Mouse (Mus musculus) layer of hippocampus, adult 18-20 months (tissue): ENCODE results near the gene Pank4. TPM values are rescaled to one million over a fixed set of nuclear protein-coding genes. Genes with fewer than 3 reads are reported as not detected.

ENCODE experiments used
- DNase-seq, 2 experiments: peaks; one replicate each; pipeline ENCODE4 v3.0.0; 2022; ENCODE audit warnings: low spot score in 2 of 2
- long read RNA-seq: library from polyadenylated mRNA; stranded (forward); transcript quantifications from one replicate; pipeline ENCODE4 v2.0.0, GENCODE M21; 2021
- total RNA-seq, 2 experiments: library from RNA; stranded (reverse); gene quantifications; 2 replicates each; pipeline ENCODE4 v1.2.3; 2021

Gene Pank4
- total RNA-seq, result 10 to 100 TPM; 36.0 to 37.7 TPM
- long read RNA-seq, transcript Pank4-201 (19 exons, 2,508 nt), result major isoform, 33 of 62 reads
- long read RNA-seq, partial matches to known transcripts, result 2 of 62 reads
- long read RNA-seq, other reads (novel, unspliced or antisense), result 26 of 62 reads

GRCm38 (mm10) chr4:154963901-154964580 is at the start of gene Pank4:
TSS of gene Pank4 (plus strand) at chr4:154964123.
- peak; percentile 88 to 93 for DNase-seq

- no peak for DNase-seq
Observed at GRCm38 (mm10) chr4:154914252-154914651, 49.7 kb upstream of the Pank4 start.

DNA sequence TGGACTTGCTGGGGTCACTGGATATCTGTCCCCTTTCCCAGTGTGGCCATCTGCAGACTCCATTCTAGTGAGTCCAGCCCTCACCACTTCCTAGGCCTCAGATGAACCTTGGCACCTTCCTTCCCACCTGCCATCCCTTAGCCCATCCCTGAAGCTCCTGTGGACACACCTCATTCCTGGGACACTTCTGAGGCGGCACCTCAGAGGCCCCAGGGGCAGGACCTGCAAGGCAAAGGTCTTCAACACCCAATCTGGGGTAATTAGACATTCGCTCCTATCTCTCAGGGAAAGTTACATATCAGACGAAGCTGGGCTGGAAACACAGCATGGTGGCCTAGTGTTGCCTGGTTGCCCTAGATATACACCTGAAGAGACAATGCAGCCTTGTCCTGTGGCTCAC is 49.2 kb upstream of the Pank4 start:
- DNase-seq, result no peak

GRCm38 (mm10) chr4:154915286-154915685 is 48.6 kb upstream of the Pank4 start:
- no peak for DNase-seq

GRCm38 (mm10) chr4:154916662-154917061 is 47.3 kb upstream of the Pank4 start:
- no peak for DNase-seq

- no peak for DNase-seq
Observed at GRCm38 (mm10) chr4:154922291-154922690, 41.6 kb upstream of the Pank4 start.

GRCm38 (mm10) chr4:154922931-154923330 is 41.0 kb upstream of the Pank4 start:
- DNase-seq, result no peak

DNA sequence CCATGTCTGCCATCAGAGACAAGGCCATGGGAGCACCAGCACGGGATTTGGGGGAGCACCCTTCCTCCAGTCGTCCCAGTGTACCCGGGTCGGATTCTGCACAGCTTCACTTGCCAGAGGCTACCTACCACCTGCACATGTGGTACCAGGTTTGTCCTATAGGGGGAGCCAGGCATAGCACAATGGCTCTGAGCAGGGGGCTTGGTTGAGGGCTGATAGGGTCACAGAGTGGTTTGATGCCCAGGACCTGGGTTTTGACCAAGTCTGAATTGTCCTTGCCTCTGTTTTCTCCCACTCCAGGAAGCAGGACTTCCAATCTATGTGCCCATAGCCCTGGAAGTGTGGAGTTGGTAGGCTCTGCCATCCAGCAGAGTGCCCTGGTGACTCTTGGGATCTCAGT is 38.5 kb upstream of the Pank4 start:
- DNase-seq, result no peak

DNA sequence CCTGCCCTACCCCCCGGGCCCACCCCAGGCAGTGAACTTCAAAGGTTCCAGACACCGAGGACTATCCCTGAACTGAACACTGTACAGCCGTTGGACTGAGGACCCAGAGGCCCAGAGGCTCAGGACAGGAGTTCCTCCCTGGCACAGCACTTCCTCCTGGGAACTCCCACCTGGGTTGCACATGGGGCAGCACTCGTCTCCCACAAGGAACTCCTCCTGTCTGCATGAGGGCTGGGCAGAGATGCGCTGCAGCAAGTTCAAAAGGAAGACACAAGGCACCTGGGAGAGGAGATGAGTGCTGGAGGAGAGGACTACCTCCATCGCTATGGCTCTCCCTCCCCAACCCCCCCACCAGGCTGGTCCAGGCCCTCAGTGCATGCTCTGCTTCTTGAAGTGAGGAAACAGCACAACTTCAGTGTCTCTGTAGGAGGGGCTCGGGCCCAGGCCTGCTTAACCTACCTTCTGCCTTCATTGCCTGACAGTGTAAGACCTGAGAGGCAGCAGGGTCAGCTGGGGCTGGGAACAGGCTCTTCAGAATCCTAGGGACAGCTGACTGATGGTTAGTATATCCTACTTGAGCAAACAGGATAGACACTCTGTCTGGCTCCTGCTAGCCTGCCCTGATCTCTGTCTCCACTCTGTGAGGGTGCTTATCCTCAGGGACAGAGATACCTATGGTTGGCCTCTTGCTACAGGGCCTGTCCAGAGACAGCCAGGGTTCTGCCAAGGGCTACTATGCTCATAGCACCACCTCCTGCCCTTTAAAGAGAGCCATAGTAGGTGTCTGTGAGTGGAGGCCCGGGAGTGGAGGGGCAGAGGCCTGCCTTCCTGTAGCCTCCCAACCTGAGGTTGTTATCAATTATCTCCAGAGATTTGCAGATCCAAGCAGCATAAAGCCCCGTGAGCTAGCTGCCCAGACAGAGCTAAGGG is 36.7 kb upstream of the Pank4 start:
- no peak for DNase-seq

DNA sequence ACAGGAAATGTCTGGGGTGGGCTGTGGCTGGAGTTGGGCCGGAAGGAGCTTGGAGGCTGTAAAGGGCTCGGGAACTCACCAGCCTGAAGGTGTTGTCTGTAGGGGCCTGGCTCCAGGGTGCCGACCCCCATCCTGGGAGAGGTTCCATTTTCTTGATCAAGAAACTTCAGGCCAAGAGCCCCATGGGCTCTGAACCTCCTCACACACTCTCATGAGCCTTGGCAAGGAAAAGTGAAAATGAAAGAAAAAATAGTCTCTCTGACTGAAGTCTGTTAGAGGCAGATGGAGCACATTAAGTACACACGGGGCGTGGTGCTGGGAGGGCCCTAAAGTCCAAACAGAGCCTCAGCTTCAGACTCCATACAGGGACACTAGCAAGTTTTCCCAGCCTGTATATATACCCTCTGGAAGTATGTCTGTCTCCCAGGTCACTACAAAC is 36.0 kb upstream of the Pank4 start:
- no peak for DNase-seq

DNA sequence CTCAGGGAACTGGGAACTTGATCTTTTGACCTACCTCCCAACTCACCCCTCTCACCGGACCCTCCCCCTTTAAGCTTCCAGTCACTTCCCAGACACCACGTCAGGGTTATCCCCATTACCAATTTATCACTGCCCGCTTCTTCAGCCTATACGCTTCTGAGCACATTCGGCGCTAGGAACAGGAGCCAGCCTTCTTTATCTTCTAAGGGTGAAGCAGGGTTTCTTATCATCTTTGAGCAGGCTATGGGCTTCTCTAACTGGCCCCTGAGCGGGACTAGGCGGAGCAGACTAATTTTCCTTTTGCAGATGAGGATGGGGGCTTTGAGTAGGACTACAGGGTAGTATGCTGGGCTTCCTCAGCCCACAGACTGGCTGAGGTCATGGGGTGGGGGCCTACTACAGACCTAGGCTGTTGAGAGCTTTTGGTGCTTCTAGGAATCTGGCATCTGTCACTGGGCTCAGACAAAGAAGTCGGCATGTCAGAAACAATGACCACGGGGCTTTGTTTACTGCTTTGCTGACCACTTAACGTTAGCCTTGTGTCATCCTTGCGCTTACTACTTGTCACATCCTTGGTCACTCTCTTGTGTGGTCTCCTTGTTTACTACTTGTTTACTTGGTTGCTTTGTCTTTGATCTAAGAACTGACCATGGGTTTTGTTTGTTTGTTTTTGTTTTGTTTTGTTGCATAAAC is 35.4 kb upstream of the Pank4 start, which contains the start of gene Tnfrsf14:
Gene Tnfrsf14 (minus strand): TSS at position 169 of the 693 bp plus-strand sequence.
- no peak for DNase-seq

GRCm38 (mm10) chr4:154929088-154929660 is 34.7 kb upstream of the Pank4 start:
- DNase-seq, result no peak

DNA sequence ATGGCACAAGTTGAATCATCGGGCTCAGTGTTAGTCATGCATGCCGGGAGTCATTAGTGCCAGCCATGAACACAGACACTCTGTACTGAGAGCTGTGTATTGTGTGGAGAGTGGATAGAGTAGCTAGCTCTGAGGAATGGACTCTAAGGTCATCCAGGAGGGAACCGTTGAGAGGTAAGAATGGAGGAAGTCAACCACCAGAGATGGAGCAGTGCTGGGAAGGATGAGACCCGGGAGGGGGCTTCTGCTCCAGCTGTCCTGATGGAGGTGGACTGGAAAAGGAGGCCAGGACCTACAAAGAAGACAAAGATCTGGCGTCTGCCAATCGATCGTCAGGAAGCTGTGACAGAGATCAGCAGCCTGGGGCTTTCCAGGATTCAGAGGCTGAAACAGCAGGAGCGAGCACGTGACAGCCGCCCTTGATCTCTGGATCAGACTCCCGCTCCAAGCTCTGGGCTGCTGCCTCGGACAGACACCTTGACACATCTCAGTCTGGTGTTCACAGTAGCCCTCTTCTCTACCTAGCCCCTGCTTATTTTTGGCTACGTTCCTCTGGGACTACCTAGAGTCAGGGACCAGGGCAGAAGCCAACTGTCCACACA is 30.5 kb upstream of the Pank4 start:
- DNase-seq, result no peak

DNA sequence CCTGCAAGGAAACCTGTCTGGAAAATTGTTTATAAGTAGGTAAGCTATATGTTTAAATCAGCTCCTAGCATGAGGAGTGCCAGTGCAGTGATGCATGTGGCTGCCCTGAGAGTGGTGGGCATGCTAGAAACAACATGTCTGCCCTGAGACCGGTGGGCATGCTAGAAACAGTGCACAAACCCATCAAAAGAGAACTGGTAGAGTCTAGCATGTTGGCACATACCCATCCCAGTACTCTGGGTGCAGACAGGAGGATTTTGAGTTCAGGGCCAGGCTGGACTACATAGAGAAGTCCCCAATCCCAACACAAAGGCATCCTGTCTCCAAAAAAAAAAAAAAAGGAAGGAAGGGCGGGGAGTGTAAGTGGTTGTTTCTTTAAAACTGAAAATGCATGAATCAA is 29.1 kb upstream of the Pank4 start:
- no peak for DNase-seq

GRCm38 (mm10) chr4:154935788-154936187 is 28.1 kb upstream of the Pank4 start:
- no peak for DNase-seq

DNA sequence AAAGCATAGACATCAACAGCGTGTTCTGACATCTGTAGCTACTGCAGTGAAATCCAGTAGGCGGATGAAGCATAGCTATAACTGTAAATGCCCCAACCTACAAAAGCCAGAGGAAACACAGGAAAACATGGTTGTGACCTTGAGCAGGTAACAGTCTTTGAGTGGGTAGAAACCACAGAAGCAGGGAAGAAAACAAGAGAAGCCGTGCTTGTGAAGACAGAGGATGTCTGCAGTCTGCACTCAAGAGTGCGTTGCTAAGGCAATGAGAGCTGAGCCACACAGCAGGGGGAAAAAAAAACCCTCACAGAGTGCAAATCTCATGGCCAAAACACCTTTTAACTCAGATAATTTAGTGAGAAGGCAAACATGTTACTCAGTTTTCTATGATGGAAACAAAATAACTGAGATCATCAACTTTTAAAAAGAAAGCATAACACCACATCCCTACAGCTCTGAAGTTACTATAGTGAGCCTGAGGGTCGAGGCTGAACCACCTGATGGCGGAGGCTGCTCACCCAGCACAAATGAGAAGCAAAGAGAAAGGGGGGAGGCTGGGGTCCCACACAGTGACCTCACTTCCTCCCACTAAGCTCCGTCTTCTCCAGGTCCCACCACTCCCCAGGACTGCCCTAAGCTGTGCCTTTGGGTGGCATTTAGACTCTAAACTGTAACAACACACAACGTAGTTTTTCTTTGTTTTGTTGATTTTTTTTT is 27.2 kb upstream of the Pank4 start:
- no peak for DNase-seq

DNA sequence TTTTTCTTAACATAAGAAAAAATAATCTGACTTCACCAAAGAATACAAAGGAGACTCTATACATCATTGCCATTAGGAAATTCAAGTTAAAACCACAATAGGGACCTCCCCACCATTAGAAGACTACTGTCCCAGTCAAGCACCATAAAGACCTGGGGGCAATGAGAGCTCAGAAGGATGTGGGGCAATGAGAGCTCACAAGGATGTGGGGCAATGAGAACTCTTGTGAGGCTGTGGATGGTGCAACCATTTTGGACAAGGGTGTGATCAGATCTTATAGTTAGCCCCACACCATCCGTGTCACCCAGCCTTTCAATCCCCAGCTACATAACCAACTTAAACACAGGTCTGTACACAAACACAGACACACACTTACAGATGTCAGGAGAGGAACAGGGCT is 26.2 kb upstream of the Pank4 start:
- DNase-seq, result no peak

DNA sequence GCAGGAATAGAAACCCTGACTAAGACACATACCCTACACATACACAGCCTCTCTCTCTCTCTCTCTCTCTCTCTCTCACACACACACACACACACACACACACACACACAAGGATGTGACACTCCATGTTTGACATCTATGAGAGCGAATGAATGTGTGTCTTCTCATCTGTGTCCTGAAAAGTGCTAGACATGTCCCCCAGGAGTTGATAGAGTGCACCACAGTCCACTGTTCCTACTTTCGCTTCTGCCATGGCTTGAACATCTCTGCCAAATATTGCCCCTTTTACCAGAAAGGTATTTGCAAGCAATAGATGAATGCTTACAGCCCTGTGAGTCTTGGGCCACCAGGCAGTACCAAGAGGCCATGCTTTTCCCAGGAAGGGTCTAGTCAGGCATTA is 23.8 kb upstream of the Pank4 start:
- DNase-seq, result no peak

DNA sequence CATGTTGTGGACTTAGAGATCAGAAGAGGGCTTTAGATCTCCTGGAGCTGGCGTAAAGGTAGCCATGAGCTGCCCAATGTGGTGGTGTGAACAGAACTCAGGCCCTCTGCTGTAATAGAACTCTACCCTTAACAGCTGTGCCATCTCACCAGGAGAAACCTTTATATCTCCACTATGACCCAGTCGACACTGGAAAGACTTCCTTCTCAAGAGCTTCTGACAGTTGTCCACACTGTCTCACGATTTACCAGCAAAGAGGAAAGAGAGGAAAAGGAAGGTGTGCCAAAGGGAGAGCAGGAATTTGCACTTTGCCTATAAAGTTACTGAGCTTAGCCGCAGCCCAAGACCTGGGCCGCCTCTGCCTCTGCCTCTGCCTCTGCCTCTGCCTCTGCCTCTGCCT is 22.1 kb upstream of the Pank4 start:
- no peak for DNase-seq
